Mouse (Mus musculus): ENCODE measurements around the gene Ccdc70. TPM values are rescaled to one million over a fixed set of nuclear protein-coding genes. Genes with fewer than 3 reads are reported as not detected.

Ccdc70 gene
- polyA plus RNA-seq, 1 experiment from 2014 or later = not detected

DNA sequence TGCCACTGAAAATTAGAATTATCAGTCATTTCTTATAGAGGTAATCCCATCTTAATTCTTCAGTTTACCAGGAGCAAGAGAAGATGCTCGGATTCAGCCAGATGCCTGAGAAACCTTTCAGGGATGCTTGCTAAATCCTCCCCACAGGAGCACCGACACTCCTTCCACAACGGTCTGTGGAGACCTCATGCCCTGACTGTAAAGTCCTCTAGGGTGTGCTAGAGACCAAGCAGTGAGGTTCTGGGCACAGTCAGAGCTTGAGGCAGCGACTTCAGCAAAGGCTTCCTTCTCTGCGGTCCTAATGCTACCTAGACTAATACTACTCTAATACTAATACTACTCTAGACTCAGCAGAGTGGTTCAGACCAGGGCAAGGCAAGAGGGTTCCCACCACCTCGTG lies 22.6 kb downstream of the Ccdc70 start:
- H3K4me2 ChIP-seq = no peak overlapping the region
- H3K27me3 ChIP-seq = no peaks in the 10 kb centered on the region
- H3K36me3 ChIP-seq = no peaks in the 10 kb centered on the region
- no peak overlapping the region for H3K9ac ChIP-seq
- no peak overlapping the region for H3K27ac ChIP-seq (replicated peaks)
- H3K9me3 ChIP-seq = no peaks in the 10 kb centered on the region
- peak; percentile 77 for ATAC-seq (ENCODE audit: low read depth)
- H3K4me1 ChIP-seq (replicated peaks) = no peaks in the 10 kb centered on the region
- no peak overlapping the region for H3K4me3 ChIP-seq
- WGBS = 28% methylated on average over 6 of the region's 6 CpGs

DNA sequence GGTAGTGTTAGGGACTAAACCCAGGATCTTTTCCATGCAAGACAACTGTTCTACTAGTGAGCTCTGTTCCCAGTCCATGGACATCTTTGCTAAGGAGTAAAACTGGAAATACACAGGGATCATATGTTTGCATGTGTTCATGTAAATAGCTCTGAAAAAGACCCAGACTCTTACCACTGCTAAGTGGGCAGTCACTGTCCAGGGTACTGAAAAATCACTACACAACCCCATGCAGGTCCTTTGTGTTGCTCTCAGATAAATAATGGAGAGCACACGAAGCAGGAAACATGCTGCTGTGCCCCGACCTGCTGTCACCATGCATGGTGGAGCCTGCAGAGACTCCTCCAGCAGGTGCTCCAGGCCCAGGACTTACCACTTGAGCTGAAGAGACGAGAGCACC lies 25.6 kb downstream of the Ccdc70 start:
- ATAC-seq (ENCODE audit: low read depth) = no peak
- WGBS = 64% methylated on average over 3 of the region's 3 CpGs
- Histone ChIP-seq H3K4me1 (replicated peaks) (no peaks in the 10 kb centered on the region), H3K27me3 (no peaks in the 10 kb centered on the region), H3K9me3 (no peaks in the 10 kb centered on the region), H3K9ac (no peak overlapping the region), H3K4me2 (no peak overlapping the region), H3K4me3 (no peak overlapping the region), H3K27ac (replicated peaks) (no peak overlapping the region), H3K36me3 (no peaks in the 10 kb centered on the region)

DNA sequence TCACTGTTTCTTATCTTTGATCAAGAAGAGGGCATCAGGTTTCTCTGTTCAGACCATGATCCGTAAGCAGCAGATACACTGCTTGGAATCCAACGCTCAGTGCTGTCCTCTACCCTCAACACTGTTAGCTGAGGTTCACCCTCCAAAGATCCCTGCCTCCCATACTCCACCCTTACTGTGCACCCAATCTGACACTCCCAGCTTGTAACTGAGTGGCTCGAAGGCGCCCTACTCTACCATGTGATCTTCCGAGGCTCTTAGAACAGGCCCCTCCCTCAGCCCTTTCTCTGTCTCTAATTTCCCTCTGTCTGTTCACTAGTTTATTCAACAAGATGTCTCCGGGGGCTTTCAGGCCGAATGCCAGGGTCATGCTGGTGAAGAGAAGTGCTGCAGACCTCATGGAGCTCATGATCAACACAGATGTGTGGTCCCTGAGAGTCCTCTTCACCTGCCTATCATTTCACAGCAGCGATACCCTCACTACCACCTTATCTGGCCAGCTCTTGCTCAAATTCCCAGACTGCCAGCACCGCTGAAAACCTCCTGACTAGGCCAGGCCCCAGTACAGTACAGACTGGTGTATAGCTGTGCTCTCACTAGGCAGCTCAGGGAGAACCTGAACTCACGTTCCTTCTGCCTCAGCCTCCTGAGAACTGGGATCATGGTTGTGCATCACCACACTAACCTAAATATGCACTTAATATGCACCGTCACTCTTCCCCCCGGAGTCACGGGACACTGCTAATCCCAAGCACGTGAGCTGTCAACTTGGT lies 35.4 kb downstream of the Ccdc70 start:
- no peaks in the 10 kb centered on the region for H3K9me3 ChIP-seq
- H3K27ac ChIP-seq (replicated peaks) = no peak overlapping the region
- no peak for ATAC-seq (ENCODE audit: low read depth)
- H3K9ac ChIP-seq = no peak overlapping the region
- H3K36me3 ChIP-seq = no peaks in the 10 kb centered on the region
- no peaks in the 10 kb centered on the region for H3K27me3 ChIP-seq
- H3K4me1 ChIP-seq (replicated peaks) = no peaks in the 10 kb centered on the region
- H3K4me3 ChIP-seq = no peak overlapping the region
- 86% methylated on average over 14 of the region's 14 CpGs for WGBS
- H3K4me2 ChIP-seq = no peak overlapping the region

DNA sequence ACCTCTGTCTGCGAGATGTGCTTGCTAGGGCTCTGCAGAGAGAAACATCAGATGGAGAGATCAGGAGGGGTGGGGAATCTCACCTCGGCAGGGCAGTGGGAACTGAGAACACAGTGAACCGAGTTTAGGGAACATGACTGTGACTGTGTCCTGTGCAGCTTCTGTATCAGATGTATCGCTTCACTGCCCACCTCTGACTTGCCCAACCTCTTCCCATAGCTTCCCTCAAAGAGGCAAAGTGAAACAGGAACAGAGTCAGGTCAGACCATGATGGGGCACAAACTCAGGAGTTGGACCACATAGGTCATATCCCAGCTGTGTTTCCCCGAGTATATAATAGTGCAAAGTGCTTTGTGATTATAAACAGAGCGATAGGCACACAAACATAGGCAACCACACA lies 36.8 kb downstream of the Ccdc70 start:
- Histone ChIP-seq H3K9me3 (no peaks in the 10 kb centered on the region), H3K4me2 (no peak overlapping the region), H3K4me1 (replicated peaks) (no peaks in the 10 kb centered on the region), H3K36me3 (no peaks in the 10 kb centered on the region), H3K27ac (replicated peaks) (no peak overlapping the region), H3K9ac (no peak overlapping the region), H3K4me3 (no peak overlapping the region), H3K27me3 (no peaks in the 10 kb centered on the region)
- no peak for ATAC-seq (ENCODE audit: low read depth)
- WGBS = 91% methylated on average over 6 of the region's 6 CpGs

DNA sequence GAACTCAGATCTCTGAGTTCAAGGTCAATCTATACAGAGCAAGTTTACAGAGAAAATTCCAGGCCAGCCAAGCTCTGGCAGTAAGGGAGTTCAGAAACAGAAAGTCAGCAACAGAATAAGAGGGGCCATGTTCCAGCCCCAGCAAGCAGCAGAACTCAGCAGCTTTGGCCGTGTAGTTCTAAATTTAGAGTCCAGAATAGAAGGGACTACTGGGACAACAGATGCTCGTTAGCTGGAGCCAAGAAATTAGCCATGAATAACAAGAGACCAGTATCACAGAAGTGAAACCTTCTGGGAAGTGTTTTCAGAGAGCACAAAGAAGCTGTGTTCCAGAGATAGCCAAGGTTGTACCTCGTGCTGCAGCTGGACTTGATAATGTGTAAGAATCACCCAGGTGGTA lies 39.8 kb downstream of the Ccdc70 start:
- 73% methylated on average over 3 of the region's 3 CpGs for WGBS
- H3K4me2 ChIP-seq = no peak overlapping the region
- H3K9ac ChIP-seq = no peak overlapping the region
- H3K27me3 ChIP-seq = no peaks in the 10 kb centered on the region
- H3K4me3 ChIP-seq = no peak overlapping the region
- no peaks in the 10 kb centered on the region for H3K36me3 ChIP-seq
- no peak overlapping the region for H3K27ac ChIP-seq (replicated peaks)
- H3K4me1 ChIP-seq (replicated peaks) = no peaks in the 10 kb centered on the region
- ATAC-seq (ENCODE audit: low read depth) = no peak
- no peaks in the 10 kb centered on the region for H3K9me3 ChIP-seq

DNA sequence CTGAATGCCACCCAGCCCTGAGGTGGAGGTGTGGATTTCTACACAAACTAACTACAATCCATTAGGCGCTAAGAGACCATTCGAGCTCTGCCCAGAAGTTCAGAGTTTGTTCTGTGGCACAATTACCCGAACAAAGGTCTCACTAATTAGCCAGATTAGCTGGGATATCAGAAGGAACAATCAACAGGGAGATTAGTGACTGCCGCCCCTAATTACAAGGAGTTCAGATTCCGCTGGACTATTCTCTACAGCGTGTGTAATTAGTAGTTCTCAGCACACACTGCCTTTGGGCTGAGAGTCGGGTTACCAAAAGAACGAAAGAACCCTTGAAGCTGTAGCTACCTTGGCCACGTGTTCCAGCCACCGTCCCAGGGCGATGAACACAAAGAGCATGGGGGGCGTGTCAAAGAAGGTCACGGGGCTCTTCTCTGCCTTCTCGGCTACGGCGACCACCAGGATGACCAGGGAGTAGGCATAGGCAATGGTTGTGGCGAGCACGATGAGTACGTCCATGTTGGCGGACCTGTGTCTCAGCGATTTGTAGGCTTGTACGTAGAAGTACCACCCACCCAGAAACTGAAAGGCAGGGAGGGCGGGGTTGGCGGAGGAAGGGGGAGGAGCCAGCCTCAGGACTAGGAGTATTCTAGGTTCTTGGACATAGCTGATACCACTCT lies 43.6 kb downstream of the Ccdc70 start:
- no peak overlapping the region for H3K9ac ChIP-seq
- H3K4me1 ChIP-seq (replicated peaks) = no peaks in the 10 kb centered on the region
- WGBS = 76% methylated on average over 24 of the region's 24 CpGs
- H3K9me3 ChIP-seq = no peaks in the 10 kb centered on the region
- no peak overlapping the region for H3K27ac ChIP-seq (replicated peaks)
- H3K4me2 ChIP-seq = no peak overlapping the region
- no peaks in the 10 kb centered on the region for H3K27me3 ChIP-seq
- no peaks in the 10 kb centered on the region for H3K36me3 ChIP-seq
- H3K4me3 ChIP-seq = no peak overlapping the region
- no peak for ATAC-seq (ENCODE audit: low read depth)

DNA sequence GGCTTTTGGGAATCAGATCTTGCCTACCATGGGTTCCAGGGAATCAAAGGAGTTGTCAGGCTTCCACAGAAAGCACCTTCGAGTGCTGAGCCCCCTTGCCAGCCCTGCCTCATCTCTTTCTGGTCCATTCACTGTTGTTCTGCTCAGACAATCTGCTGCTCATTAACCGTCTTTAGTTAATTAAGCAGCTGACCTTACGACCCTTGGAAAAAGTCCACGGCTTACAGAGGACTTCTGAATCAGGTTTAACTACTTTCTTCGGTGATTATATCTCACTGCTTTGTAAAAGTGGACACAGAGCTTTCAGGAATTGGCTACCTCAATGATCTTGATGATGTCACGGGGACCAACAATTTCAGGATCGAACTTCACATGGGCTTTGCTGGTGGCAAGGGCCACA lies 48.2 kb downstream of the Ccdc70 start:
- no peaks in the 10 kb centered on the region for H3K27me3 ChIP-seq
- H3K9me3 ChIP-seq = no peaks in the 10 kb centered on the region
- no peak for ATAC-seq (ENCODE audit: low read depth)
- no peaks in the 10 kb centered on the region for H3K4me1 ChIP-seq (replicated peaks)
- H3K4me2 ChIP-seq = no peak overlapping the region
- 63% methylated on average over 7 of the region's 7 CpGs for WGBS
- no peak overlapping the region for H3K27ac ChIP-seq (replicated peaks)
- no peak overlapping the region for H3K9ac ChIP-seq
- no peaks in the 10 kb centered on the region for H3K36me3 ChIP-seq
- no peak overlapping the region for H3K4me3 ChIP-seq

DNA sequence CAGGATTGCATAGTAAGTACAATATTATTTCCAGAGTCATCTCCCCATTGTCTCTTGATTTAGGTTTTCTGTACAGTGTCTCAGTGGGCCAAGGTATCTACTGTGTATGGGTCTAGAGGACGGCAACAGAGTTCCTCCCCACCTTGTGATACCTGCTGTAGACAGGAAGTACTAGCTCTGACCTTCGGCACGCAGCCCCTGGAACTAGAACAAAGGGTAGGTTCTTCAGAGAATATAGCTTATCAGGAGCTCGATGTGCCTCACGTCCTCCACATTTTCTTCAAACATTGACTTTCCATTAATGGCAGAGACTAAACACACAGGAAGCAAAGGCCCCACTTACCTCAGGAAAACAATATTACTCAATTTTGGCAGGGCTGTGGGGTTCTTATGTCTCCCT lies 49.9 kb downstream of the Ccdc70 start:
- WGBS = 92% methylated on average over 5 of the region's 5 CpGs
- no peak overlapping the region for H3K27ac ChIP-seq (replicated peaks)
- H3K4me2 ChIP-seq = no peak overlapping the region
- no peaks in the 10 kb centered on the region for H3K4me1 ChIP-seq (replicated peaks)
- no peaks in the 10 kb centered on the region for H3K9me3 ChIP-seq
- no peak overlapping the region for H3K9ac ChIP-seq
- no peaks in the 10 kb centered on the region for H3K27me3 ChIP-seq
- no peak for ATAC-seq (ENCODE audit: low read depth)
- no peak overlapping the region for H3K4me3 ChIP-seq
- H3K36me3 ChIP-seq = no peaks in the 10 kb centered on the region

DNA sequence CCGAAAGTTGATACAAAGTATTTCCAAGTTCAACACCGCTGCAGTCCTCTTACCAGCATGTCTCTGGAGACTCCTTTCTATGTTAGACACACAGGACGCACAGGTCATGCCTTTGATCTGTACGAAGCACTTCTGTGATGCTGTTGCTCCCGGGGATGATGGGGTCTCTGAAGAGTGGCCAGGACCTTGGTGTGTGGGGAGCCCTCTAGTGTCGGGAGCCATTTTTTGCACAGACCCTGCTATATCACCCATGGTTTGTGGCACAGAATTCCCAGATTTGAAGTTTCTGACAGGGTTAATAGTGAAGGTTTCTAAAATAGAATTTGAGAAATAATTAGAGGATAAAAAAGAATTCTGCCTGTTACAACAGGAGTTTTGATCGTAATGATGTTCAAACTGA lies 52.7 kb downstream of the Ccdc70 start:
- Histone ChIP-seq H3K27me3 (no peaks in the 10 kb centered on the region), H3K9me3 (no peaks in the 10 kb centered on the region), H3K4me3 (no peak overlapping the region), H3K4me2 (no peak overlapping the region), H3K36me3 (no peaks in the 10 kb centered on the region), H3K27ac (replicated peaks) (no peak overlapping the region), H3K4me1 (replicated peaks) (no peaks in the 10 kb centered on the region), H3K9ac (no peak overlapping the region)
- 61% methylated on average over 7 of the region's 7 CpGs for WGBS
- ATAC-seq (ENCODE audit: low read depth) = no peak

Other genes starting within 250 kb of the Ccdc70 start
- gene Defa24, start 235.3 kb upstream of the Ccdc70 start, polyA plus RNA-seq (2015; fragmentation: Nextera tagmentation; extraction: Ambion mirVana) = not detected in 2 replicates
- gene Defb50, start 146.2 kb upstream of the Ccdc70 start, polyA plus RNA-seq (2015; fragmentation: Nextera tagmentation; extraction: Ambion mirVana) = not detected in 2 replicates
- not detected in 2 replicates for gene Defb2, start 129.8 kb upstream of the Ccdc70 start, polyA plus RNA-seq (2015; fragmentation: Nextera tagmentation; extraction: Ambion mirVana)
- not detected in 2 replicates for gene Defb10, start 110.9 kb upstream of the Ccdc70 start, polyA plus RNA-seq (2015; fragmentation: Nextera tagmentation; extraction: Ambion mirVana)
- gene Defb9, start 84.4 kb upstream of the Ccdc70 start, polyA plus RNA-seq (2015; fragmentation: Nextera tagmentation; extraction: Ambion mirVana) = not detected in 2 replicates
- gene Defb11, start 63.4 kb upstream of the Ccdc70 start, polyA plus RNA-seq (2015; fragmentation: Nextera tagmentation; extraction: Ambion mirVana) = 6.7 TPM in 1 of 2 replicates, not detected in the other
- not detected in 2 replicates for gene Defb15, start 37.1 kb upstream of the Ccdc70 start, polyA plus RNA-seq (2015; fragmentation: Nextera tagmentation; extraction: Ambion mirVana)
- gene Defb35, start 31.4 kb upstream of the Ccdc70 start, polyA plus RNA-seq (2015; fragmentation: Nextera tagmentation; extraction: Ambion mirVana) = not detected in 2 replicates
- gene Defb13, start 23.0 kb upstream of the Ccdc70 start, polyA plus RNA-seq (2015; fragmentation: Nextera tagmentation; extraction: Ambion mirVana) = not detected in 2 replicates
- gene Fam90a1a, start 11.1 kb upstream of the Ccdc70 start, polyA plus RNA-seq (2015; fragmentation: Nextera tagmentation; extraction: Ambion mirVana) = not detected in 2 replicates
- gene Atp7b, start 90.5 kb downstream of the Ccdc70 start, polyA plus RNA-seq (2015; fragmentation: Nextera tagmentation; extraction: Ambion mirVana) = 0.99 and 1.3 TPM in 2 replicates
- gene Alg11, start 90.9 kb downstream of the Ccdc70 start, polyA plus RNA-seq (2015; fragmentation: Nextera tagmentation; extraction: Ambion mirVana) = 38.0 and 41.3 TPM in 2 replicates
- gene Nek5, start 155.3 kb downstream of the Ccdc70 start, polyA plus RNA-seq (2015; fragmentation: Nextera tagmentation; extraction: Ambion mirVana) = 0.17 and 0.32 TPM in 2 replicates
- gene Nek3, start 196.7 kb downstream of the Ccdc70 start, polyA plus RNA-seq (2015; fragmentation: Nextera tagmentation; extraction: Ambion mirVana) = 8.3 and 9.1 TPM in 2 replicates
- gene Ckap2, start 216.0 kb downstream of the Ccdc70 start, polyA plus RNA-seq (2015; fragmentation: Nextera tagmentation; extraction: Ambion mirVana) = 15.5 and 20.4 TPM in 2 replicates
- gene Vps36, start 223.0 kb downstream of the Ccdc70 start, polyA plus RNA-seq (2015; fragmentation: Nextera tagmentation; extraction: Ambion mirVana) = 43.8 and 44.5 TPM in 2 replicates

All from neural tube, embryonic 13.5 days (tissue).